In genomic region chr7:7188191-7188942, GRCm38 (mm10) we compare ENCODE assay signal across 8 mouse cellular contexts. TPM values are rescaled to one million over a fixed set of nuclear protein-coding genes. Genes with fewer than 3 reads are reported as not detected.
A peak's percentile ranks its signal among the peaks of the same experiment; 100 is the strongest.
DNase-seq lines count a peak whose midpoint lies in the region; ATAC-seq and TF ChIP-seq lines count a peak whose summit lies in the region.

No protein-coding gene starts in this region.

- H3K27me3 ChIP-seq in forebrain, embryonic 15.5 days, result no peaks in the 10 kb centered on the region
- H3K27me3 ChIP-seq in lung, embryonic 15.5 days, result no peaks in the 10 kb centered on the region

- peak overlapping the region; percentile 72 for H3K9ac ChIP-seq in ES-E14 (ENCODE audit: insufficient read depth, low read depth, low read length, poor library complexity, severe bottlenecking)
- peak overlapping the region; percentile 49 for H3K9ac ChIP-seq in forebrain, embryonic 15.5 days (replicated peaks)
- 0 out of 2 replicates have a peak overlapping the region, but pooled peaks have one; percentile 10 for H3K9ac ChIP-seq in lung, embryonic 15.5 days

- 12% methylated on average over 18 of the region's 18 CpGs for WGBS in forebrain, embryonic 15.5 days
- 9% methylated on average over 18 of the region's 18 CpGs for WGBS in lung, embryonic 15.5 days
- 12% methylated on average over 18 of the region's 18 CpGs for WGBS in olfactory bulb, adult 2 months

- H3K4me3 ChIP-seq in ES-E14 (ENCODE audit: insufficient read depth in 1 of 2, low read depth in 1 of 2, low read length in 2 of 2, poor library complexity in 1 of 2, severe bottlenecking in 1 of 2), result peak overlapping the region; percentile 73 to 99
- peak overlapping the region; percentile 63 for H3K4me3 ChIP-seq in forebrain, embryonic 15.5 days
- peak overlapping the region; percentile 60 for H3K4me3 ChIP-seq in lung, embryonic 15.5 days
- H3K4me3 ChIP-seq in olfactory bulb, adult 2 months (ENCODE audit: insufficient read depth, low read depth, low read length), result peak overlapping the region; percentile 66

- H3K4me1 ChIP-seq in ES-E14 (ENCODE audit: control insufficient read depth in 2 of 2, insufficient read depth in 2 of 2, low read length in 2 of 2, poor library complexity in 1 of 2), result no peaks in the 10 kb centered on the region
- no peaks in the 10 kb centered on the region for H3K4me1 ChIP-seq in forebrain, embryonic 15.5 days
- peaks cover 5% of the 10 kb centered on the region; the same call in 1 of the 2 replicates for H3K4me1 ChIP-seq in lung, embryonic 15.5 days
- no peaks in the 10 kb centered on the region for H3K4me1 ChIP-seq in olfactory bulb, adult 2 months (ENCODE audit: control insufficient read depth, insufficient read depth, low read length)

- H3K27ac ChIP-seq in ES-E14 (ENCODE audit: insufficient read depth, low read depth, low read length, poor library complexity, severe bottlenecking), result no peak overlapping the region
- H3K27ac ChIP-seq in forebrain, embryonic 15.5 days (replicated peaks), result no peak overlapping the region
- H3K27ac ChIP-seq in lung, embryonic 15.5 days, result no peak overlapping the region
- no peak overlapping the region for H3K27ac ChIP-seq in olfactory bulb, adult 2 months (ENCODE audit: insufficient read depth, low read depth, low read length)

- no peaks in the 10 kb centered on the region for H3K36me3 ChIP-seq in ES-E14 (ENCODE audit: control insufficient read depth, insufficient read depth, low read length, poor library complexity, severe bottlenecking)
- H3K36me3 ChIP-seq in forebrain, embryonic 15.5 days, result peaks cover 2% of the 10 kb centered on the region; the same call in 1 of the 2 replicates
- no peaks in the 10 kb centered on the region for H3K36me3 ChIP-seq in lung, embryonic 15.5 days

- in situ Hi-C loops in ES-E14 (cut with MboI; ENCODE audit: low sequenced_read_pairs in 2 of 2, unreplicated experiment in 2 of 2), result no loop called here

- H3K9me3 ChIP-seq in ES-E14 (ENCODE audit: control insufficient read depth, insufficient read depth, low read depth, low read length), result no peaks in the 10 kb centered on the region
- H3K9me3 ChIP-seq in forebrain, embryonic 15.5 days, result no peaks in the 10 kb centered on the region
- no peaks in the 10 kb centered on the region for H3K9me3 ChIP-seq in lung, embryonic 15.5 days

- peak; percentile 91 for TF ChIP-seq CTCF in olfactory bulb, adult 2 months (IDR thresholded peaks at IDR 0.05; ENCODE audit: insufficient read depth, low read depth, low read length)

- peak; percentile 97 for ATAC-seq in forebrain, embryonic 15.5 days (replicated peaks)
- peak; percentile 99 to 100 for ATAC-seq in hematopoietic stem cell, adult 5-6 weeks (replicated peaks in 1 of 2; ENCODE audit: insufficient read depth in 1 of 2, low FRiP score in 2 of 2, low TSS enrichment in 1 of 2, low read depth in 1 of 2, poor library complexity in 2 of 2, severe bottlenecking in 2 of 2)
- ATAC-seq in lung, embryonic 15.5 days (ENCODE audit: borderline replicate concordance, extremely low read depth, low FRiP score, low TSS enrichment), result peak; percentile 94

- peak overlapping the region; percentile 45 for H3K4me2 ChIP-seq in forebrain, embryonic 15.5 days (replicated peaks)
- H3K4me2 ChIP-seq in lung, embryonic 15.5 days, result peak overlapping the region; percentile 53

- TF ChIP-seq POLR2A in olfactory bulb, adult 2 months (IDR thresholded peaks at IDR 0.05; ENCODE audit: insufficient read depth, low read depth, low read length), result no peak

- DNase-seq in ES-E14 (ENCODE audit: low read depth, low spot score), result peak; percentile 75
- DNase-seq in cerebellum, adult 11-12 months, result peak; percentile 69
- DNase-seq in layer of hippocampus, adult 9-10 months (ENCODE audit: low spot score), result peak; percentile 49
- DNase-seq in thymus, adult 18-20 months, result peak; percentile 32 to 39

TF ChIP-seq in ES-E14, 5 proteins besides CTCF, POLR2A, EP300 and RAD21:
- TF ChIP-seq ZC3H11A (IDR thresholded peaks at IDR 0.05; ENCODE audit: borderline replicate concordance, low read depth, low read length) (peak; percentile 20; the same call in 1 of the 2 replicates), HCFC1 (IDR thresholded peaks at IDR 0.05; ENCODE audit: borderline replicate concordance, insufficient read depth, low read length) (peak; percentile 75; the same call in 1 of the 2 replicates), MAFK (IDR thresholded peaks at IDR 0.05; ENCODE audit: insufficient read depth, low read depth, low read length) (no peak), CHD2 (IDR thresholded peaks at IDR 0.05; ENCODE audit: low read depth, low read length) (no peak)

RNA-seq across cellular contexts. Expression of gene Zfp418, which starts 17.2 kb away (rescaled TPM):
- total RNA-seq in ES-E14 (2012; rRNA removed), result 3.8 and 3.9 TPM in 2 replicates
- 3.6 and 4.1 TPM in 2 replicates for polyA plus RNA-seq in forebrain, embryonic 15.5 days (2015; fragmentation: Nextera tagmentation; extraction: Ambion mirVana)
- total RNA-seq in hematopoietic stem cell, adult 5-6 weeks (2017), result 2.5 and 5.8 TPM in 2 replicates
- polyA plus RNA-seq in lung, embryonic 15.5 days (2015; fragmentation: Nextera tagmentation; extraction: Ambion mirVana), result 2.4 and 3.1 TPM in 2 replicates
- not detected in 2 replicates for polyA plus RNA-seq in olfactory bulb, adult 2 months (2012; ENCODE audit: insufficient read depth, insufficient read length, low replicate concordance, missing spikeins)

RNA-seq across cellular contexts. Expression of gene Zfp772, which starts 21.4 kb away (rescaled TPM):
- 2.8 and 3.1 TPM in 2 replicates for total RNA-seq in ES-E14 (2012; rRNA removed)
- polyA plus RNA-seq in forebrain, embryonic 15.5 days (2015; fragmentation: Nextera tagmentation; extraction: Ambion mirVana), result 8.9 and 9.1 TPM in 2 replicates
- 3.6 and 4.1 TPM in 2 replicates for total RNA-seq in hematopoietic stem cell, adult 5-6 weeks (2017)
- 7.6 and 8.6 TPM in 2 replicates for polyA plus RNA-seq in lung, embryonic 15.5 days (2015; fragmentation: Nextera tagmentation; extraction: Ambion mirVana)
- polyA plus RNA-seq in olfactory bulb, adult 2 months (2012; ENCODE audit: insufficient read depth, insufficient read length, low replicate concordance, missing spikeins), result not detected in 2 replicates

RNA-seq across cellular contexts. Expression of gene Zfp773, which starts 51.8 kb away (rescaled TPM):
- total RNA-seq in ES-E14 (2012; rRNA removed), result 3.6 and 5.9 TPM in 2 replicates
- 17.4 and 17.5 TPM in 2 replicates for polyA plus RNA-seq in forebrain, embryonic 15.5 days (2015; fragmentation: Nextera tagmentation; extraction: Ambion mirVana)
- 5.4 and 7.6 TPM in 2 replicates for total RNA-seq in hematopoietic stem cell, adult 5-6 weeks (2017)
- polyA plus RNA-seq in lung, embryonic 15.5 days (2015; fragmentation: Nextera tagmentation; extraction: Ambion mirVana), result 2.1 and 2.2 TPM in 2 replicates
- not detected in 2 replicates for polyA plus RNA-seq in olfactory bulb, adult 2 months (2012; ENCODE audit: insufficient read depth, insufficient read length, low replicate concordance, missing spikeins)

RNA-seq across cellular contexts. Expression of gene Vmn2r29, which starts 58.8 kb away (rescaled TPM):
- total RNA-seq in ES-E14 (2012; rRNA removed), result not detected in 2 replicates
- polyA plus RNA-seq in forebrain, embryonic 15.5 days (2015; fragmentation: Nextera tagmentation; extraction: Ambion mirVana), result 0.61 and 1.5 TPM in 2 replicates
- 2.8 TPM in 1 of 2 replicates, not detected in the other for total RNA-seq in hematopoietic stem cell, adult 5-6 weeks (2017)
- polyA plus RNA-seq in lung, embryonic 15.5 days (2015; fragmentation: Nextera tagmentation; extraction: Ambion mirVana), result 0.70 TPM in 1 of 2 replicates, not detected in the other
- not detected in 2 replicates for polyA plus RNA-seq in olfactory bulb, adult 2 months (2012; ENCODE audit: insufficient read depth, insufficient read length, low replicate concordance, missing spikeins)

Comparison
In these comparisons a context has a peak if more than half of its experiments do, and no peak if none do; other contexts are left out.
1. H3K9ac ChIP-seq: peak in every context shown above with its lines; median percentile 72 in ES-E14; 49 in forebrain, embryonic 15.5 days; 10 in lung, embryonic 15.5 days.